Mouse (Mus musculus): ENCODE results near the gene Itk.

DNA sequence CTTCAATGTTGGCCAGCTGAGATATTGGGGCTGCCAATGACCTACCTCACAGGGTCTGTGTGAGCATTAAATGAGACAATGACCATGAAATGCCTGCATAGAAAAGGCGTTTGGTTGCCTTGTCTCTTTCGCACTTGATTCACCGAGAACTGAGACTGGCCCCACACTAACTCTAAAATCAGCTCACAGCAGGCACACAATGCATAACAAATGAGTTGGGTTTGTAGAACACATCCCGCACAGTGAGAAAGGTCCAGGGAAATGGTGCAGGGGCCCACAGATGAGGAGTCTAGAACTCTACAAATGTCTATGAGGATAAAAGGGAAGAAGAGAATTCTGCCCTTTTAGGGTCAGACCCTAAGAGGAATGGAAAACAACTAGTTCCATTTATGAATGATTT is 100.3 kb downstream of the Itk start:
- no peak for TF ChIP-seq CTCF (conservative IDR thresholded peaks at IDR 0.05; ENCODE audit: insufficient read depth, insufficient read length, low read depth, low read length)
- TF ChIP-seq POLR2A (IDR thresholded peaks at IDR 0.05; ENCODE audit: low read depth, low read length), result no peak
